8 mouse cellular contexts compared by ENCODE assay signal in genomic region chr9:77469791-77470607, GRCm38 (mm10).
A peak's percentile ranks its signal among the peaks of the same experiment; 100 is the strongest.
DNase-seq lines count a peak whose midpoint lies in the region; ATAC-seq lines count a peak whose summit lies in the region.

No protein-coding gene starts in this region.

- no peaks in the 10 kb centered on the region for H3K27me3 ChIP-seq in midbrain, embryonic 11.5 days (ENCODE audit: control insufficient read depth, insufficient read depth, low read length)
- H3K27me3 ChIP-seq in midbrain, embryonic 10.5 days (ENCODE audit: low read depth, poor library complexity, severe bottlenecking) = no peaks in the 10 kb centered on the region
- no peaks in the 10 kb centered on the region for H3K27me3 ChIP-seq in forebrain, embryonic 12.5 days

- DNase-seq in midbrain, embryonic 11.5 days (ENCODE audit: low spot score, missing footprints) = peak; percentile 57
- DNase-seq in midbrain, embryonic 10.5 days (ENCODE audit: low spot score) = no peak
- DNase-seq in kidney, adult 11 months = peak; percentile 51
- peak; percentile 62 to 70 for DNase-seq in left cerebral cortex, postnatal 14 days (ENCODE audit: low spot score in 2 of 2)
- DNase-seq in retina, postnatal 1 day = peak; percentile 59
- no peak for DNase-seq in adrenal gland, adult 8-10 months
- DNase-seq in natural killer cell, adult 2 months (ENCODE audit: low spot score in 2 of 2) = no peak

- no peak overlapping the region for H3K4me3 ChIP-seq in midbrain, embryonic 11.5 days (ENCODE audit: low read depth, low read length)
- no peak overlapping the region for H3K4me3 ChIP-seq in midbrain, embryonic 10.5 days
- H3K4me3 ChIP-seq in forebrain, embryonic 12.5 days (replicated peaks) = no peak overlapping the region

- 83% methylated on average over 20 of the region's 20 CpGs for WGBS in midbrain, embryonic 11.5 days
- WGBS in midbrain, embryonic 10.5 days = 83% methylated on average over 20 of the region's 20 CpGs
- whole genome bisulfite sequencing in forebrain, embryonic 12.5 days = 63% methylated on average over 20 of the region's 20 CpGs

- H3K4me2 ChIP-seq in midbrain, embryonic 11.5 days = no peak overlapping the region
- no peak overlapping the region for H3K4me2 ChIP-seq in forebrain, embryonic 12.5 days

- no peak overlapping the region for H3K27ac ChIP-seq in midbrain, embryonic 11.5 days (ENCODE audit: low read depth, low read length)
- no peak overlapping the region for H3K27ac ChIP-seq in midbrain, embryonic 10.5 days (replicated peaks)
- no peak overlapping the region for H3K27ac ChIP-seq in forebrain, embryonic 12.5 days

- intact Hi-C loops in left cerebral cortex, postnatal 14 days (cut with DNase I) = no loop called here

- H3K9ac ChIP-seq in midbrain, embryonic 11.5 days (ENCODE audit: low read length) = no peak overlapping the region
- H3K9ac ChIP-seq in forebrain, embryonic 12.5 days = no peak overlapping the region

- no peaks in the 10 kb centered on the region for H3K36me3 ChIP-seq in midbrain, embryonic 11.5 days (ENCODE audit: control insufficient read depth, insufficient read depth, low read length)
- H3K36me3 ChIP-seq in midbrain, embryonic 10.5 days = peaks cover 9% of the 10 kb centered on the region
- H3K36me3 ChIP-seq in forebrain, embryonic 12.5 days (replicated peaks) = peaks cover 22% of the 10 kb centered on the region

- no peaks in the 10 kb centered on the region; the same call in 1 of the 2 replicates for H3K4me1 ChIP-seq in midbrain, embryonic 11.5 days (ENCODE audit: control insufficient read depth, insufficient read depth, low read length)
- peaks cover 1% of the 10 kb centered on the region; the same call in 1 of the 2 replicates for H3K4me1 ChIP-seq in midbrain, embryonic 10.5 days
- H3K4me1 ChIP-seq in forebrain, embryonic 12.5 days = peaks cover 11% of the 10 kb centered on the region

- 0 out of 2 replicates have a peak, but pooled peaks have one; percentile 57 for ATAC-seq in midbrain, embryonic 11.5 days (ENCODE audit: low FRiP score)
- peak; percentile 76; the same call in 1 of the 2 replicates for ATAC-seq in forebrain, embryonic 12.5 days (ENCODE audit: low FRiP score)

- H3K9me3 ChIP-seq in midbrain, embryonic 11.5 days (ENCODE audit: control insufficient read depth, low read length) = no peaks in the 10 kb centered on the region
- H3K9me3 ChIP-seq in midbrain, embryonic 10.5 days (replicated peaks) = no peaks in the 10 kb centered on the region
- no peaks in the 10 kb centered on the region for H3K9me3 ChIP-seq in forebrain, embryonic 12.5 days

Comparison
In these comparisons a context has a peak if more than half of its experiments do, and no peak if none do; other contexts are left out.
1. DNase-seq: peak in midbrain, embryonic 11.5 days (single experiment), kidney, adult 11 months (single experiment), left cerebral cortex, postnatal 14 days (2 of 2) and retina, postnatal 1 day (single experiment); none in midbrain, embryonic 10.5 days (single experiment), adrenal gland, adult 8-10 months (single experiment) and natural killer cell, adult 2 months (0 of 2).